Mouse (Mus musculus) liver, embryonic 16.5 days (tissue): ENCODE results near the gene Wipf3. TPM values are rescaled to one million over a fixed set of nuclear protein-coding genes. Genes with fewer than 3 reads are reported as not detected.
A peak's percentile ranks its signal among the peaks of the same experiment; 100 is the strongest.

ENCODE experiments used
- ATAC-seq: fragments of 200-750 bp; cut with Nextera tagmentation; 2 replicates; pipeline ENCODE4 v1.8.0; 2017; ENCODE audit warnings: low read depth, mild to moderate bottlenecking, moderate number of reproducible peaks, moderate library complexity
- H3K27ac ChIP-seq: fragments of 300-500 bp; sonication (generic); 2 replicates; pipeline ENCODE4 v1.5.1; 2014; ENCODE audit warnings: mild to moderate bottlenecking, low read length
- H3K27me3 ChIP-seq: fragments of 300-500 bp; sonication (generic); 2 replicates; pipeline ENCODE4 v1.6.1; 2014; ENCODE audit warnings: low read depth, low read length, mixed read lengths; ENCODE audit not compliant: control insufficient read depth, insufficient read depth
- H3K36me3 ChIP-seq: fragments of 300-500 bp; sonication (generic); 2 replicates; pipeline ENCODE4 v1.6.1; 2014; ENCODE audit warnings: mild to moderate bottlenecking; ENCODE audit not compliant: control insufficient read depth, insufficient read depth
- H3K4me1 ChIP-seq: fragments of 300-500 bp; sonication (generic); 2 replicates; pipeline ENCODE4 v1.6.1; 2014; ENCODE audit warnings: low read depth, low read length, mixed read lengths; ENCODE audit not compliant: control insufficient read depth
- H3K4me2 ChIP-seq: fragments of 300-500 bp; sonication (generic); 2 replicates; pipeline ENCODE4 v1.6.1; 2014; ENCODE audit warnings: low read depth, low read length, mixed read lengths
- H3K4me3 ChIP-seq: fragments of 300-500 bp; sonication (generic); 2 replicates; pipeline ENCODE4 v1.5.1; 2014; ENCODE audit warnings: low read depth, mild to moderate bottlenecking, low read length
- H3K9ac ChIP-seq: fragments of 300-500 bp; sonication (generic); 2 replicates; pipeline ENCODE4 v1.6.1; 2014; ENCODE audit warnings: low read depth, low read length
- H3K9me3 ChIP-seq: fragments of 300-500 bp; sonication (generic); replicated peaks from 2 replicates; pipeline ENCODE4 v1.6.1; 2016; ENCODE audit warnings: low read length; ENCODE audit not compliant: control insufficient read depth
- WGBS: fragments of 180-500 bp; shearing (Covaris S2); extraction: QIAGEN DNeasy Blood & Tissue Kit; methylation state at CpG from one replicate; pipeline ENCODE4 v1.1.7; 2014; ENCODE audit not compliant: insufficient replicate concordance; 5-methylcytosine and 5-hydroxymethylcytosine counted together
- polyA plus RNA-seq: library from polyadenylated mRNA; unstranded; fragments of >200 nt; fragmentation: Nextera tagmentation; extraction: Ambion mirVana; gene quantifications from 2 replicates; pipeline ENCODE4 v1.2.1, GENCODE M21; 2015

Wipf3 gene
- polyA plus RNA-seq, 1 experiment from 2014 or later: 0.12 TPM

DNA sequence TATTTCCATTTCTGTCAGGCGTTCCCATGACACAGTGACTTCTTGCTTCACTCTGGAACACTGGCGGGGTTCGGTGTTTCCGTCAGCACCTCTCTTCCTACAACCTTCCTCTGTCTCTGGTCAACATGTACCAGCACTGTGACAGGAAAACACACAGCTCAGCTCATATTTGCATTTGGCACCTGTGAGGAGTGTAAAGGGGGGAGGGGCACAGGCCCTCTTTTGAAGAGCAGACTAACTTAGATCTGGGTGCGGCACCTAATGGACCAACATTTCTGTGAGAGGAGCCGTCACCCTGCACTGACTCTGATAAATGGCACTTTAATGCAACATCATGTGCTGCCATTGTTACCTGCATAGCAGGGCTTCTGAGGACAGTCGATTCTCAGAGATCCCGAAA lies 4.2 kb upstream of the Wipf3 start:
- no peak for ATAC-seq
- Histone ChIP-seq H3K4me2 (no peak overlapping the region), H3K36me3 (no peaks in the 10 kb centered on the region), H3K9ac (no peak overlapping the region), H3K9me3 (no peaks in the 10 kb centered on the region), H3K4me3 (no peak overlapping the region), H3K27me3 (peaks cover 25% of the 10 kb centered on the region), H3K27ac (no peak overlapping the region), H3K4me1 (no peaks in the 10 kb centered on the region; the same call in 1 of the 2 replicates)
- 65% methylated on average over 8 of the region's 8 CpGs for WGBS

DNA sequence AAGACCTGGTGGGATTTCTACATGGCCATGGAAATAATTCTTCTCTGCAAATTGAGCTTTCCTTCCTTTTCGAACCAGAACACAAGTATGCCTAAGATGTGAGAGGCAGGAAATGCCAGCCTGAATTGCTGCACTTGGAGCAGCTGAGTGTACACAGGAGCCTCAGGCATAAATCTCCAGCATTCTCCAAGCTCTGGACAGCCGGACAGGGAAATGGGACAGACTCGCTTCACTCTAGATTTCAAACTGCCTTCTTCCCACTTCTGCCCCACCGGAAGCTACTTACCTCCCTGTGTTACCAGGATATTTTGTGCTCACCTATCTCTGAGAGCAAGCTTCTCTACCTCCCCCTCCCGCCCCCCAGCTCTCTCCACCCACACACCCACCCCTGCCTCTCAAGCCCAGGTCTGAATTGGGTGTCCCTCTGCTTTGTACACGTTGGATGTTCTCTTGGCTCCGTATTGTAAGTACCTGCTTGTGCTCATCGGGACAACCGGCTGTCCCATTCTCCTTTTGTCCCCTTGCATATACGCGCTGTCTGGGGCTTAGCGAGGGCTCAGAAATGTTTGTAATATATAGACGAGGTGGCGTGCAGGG lies 455 bp upstream of the Wipf3 start:
- Histone ChIP-seq H3K4me1 (no peaks in the 10 kb centered on the region; the same call in 1 of the 2 replicates), H3K36me3 (no peaks in the 10 kb centered on the region), H3K27me3 (peaks cover 35% of the 10 kb centered on the region), H3K9ac (no peak overlapping the region; the same call in 1 of the 2 replicates), H3K27ac (no peak overlapping the region), H3K4me3 (peak overlapping the region; percentile 52), H3K9me3 (no peaks in the 10 kb centered on the region), H3K4me2 (peak overlapping the region; percentile 62)
- WGBS: 4% methylated on average over 14 of the region's 14 CpGs
- ATAC-seq: no peak

DNA sequence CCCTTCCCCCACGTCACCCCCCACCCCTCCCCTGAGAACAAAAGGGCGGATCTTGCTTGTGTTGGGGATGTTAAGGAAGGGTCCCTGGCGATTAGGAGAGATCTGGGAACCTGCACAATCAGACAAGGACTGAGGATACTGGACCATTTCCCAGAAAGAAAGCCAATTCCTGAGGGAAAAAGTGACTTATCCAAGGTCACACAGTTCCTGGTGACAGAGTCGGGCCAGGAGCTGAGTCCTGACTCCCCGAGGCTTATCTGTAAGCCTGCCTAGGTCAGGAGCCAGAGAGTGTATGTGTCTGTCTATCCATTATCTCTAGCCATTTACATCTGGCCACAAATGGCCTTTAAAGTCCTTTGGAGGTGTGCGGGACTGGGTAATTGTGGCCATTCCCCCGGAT lies 818 bp downstream of the Wipf3 start:
- Histone ChIP-seq H3K4me1 (no peaks in the 10 kb centered on the region; the same call in 1 of the 2 replicates), H3K9me3 (no peaks in the 10 kb centered on the region), H3K9ac (no peak overlapping the region), H3K4me3 (peak overlapping the region; percentile 52), H3K4me2 (peak overlapping the region; percentile 62), H3K36me3 (no peaks in the 10 kb centered on the region), H3K27me3 (peaks cover 35% of the 10 kb centered on the region), H3K27ac (no peak overlapping the region)
- ATAC-seq: no peak
- 22% methylated on average over 7 of the region's 7 CpGs for WGBS

DNA sequence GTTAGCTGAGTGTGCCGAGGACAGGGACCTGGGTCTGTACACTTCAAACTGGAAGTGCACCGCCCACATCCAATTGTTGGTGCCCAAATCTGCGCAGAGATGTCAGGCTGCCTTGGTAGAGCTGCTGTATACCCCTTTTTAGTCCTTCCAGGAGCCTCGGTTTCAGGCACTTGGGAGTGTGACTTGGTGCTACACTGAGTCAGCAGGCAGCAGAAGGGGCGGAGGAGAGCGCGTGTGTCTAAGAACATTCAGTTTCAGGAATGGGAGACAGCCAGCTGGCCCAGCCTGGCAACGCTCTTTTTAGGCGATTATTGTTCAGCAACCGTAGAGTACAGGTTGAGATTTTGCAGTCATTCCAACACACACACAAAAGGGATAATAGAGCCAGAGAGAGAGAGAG lies 2.4 kb downstream of the Wipf3 start:
- Histone ChIP-seq H3K36me3 (no peaks in the 10 kb centered on the region), H3K4me1 (no peaks in the 10 kb centered on the region; the same call in 1 of the 2 replicates), H3K9me3 (no peaks in the 10 kb centered on the region), H3K4me2 (no peak overlapping the region), H3K27me3 (peaks cover 35% of the 10 kb centered on the region), H3K27ac (no peak overlapping the region), H3K9ac (no peak overlapping the region), H3K4me3 (no peak overlapping the region)
- no peak for ATAC-seq
- WGBS: 63% methylated on average over 10 of the region's 10 CpGs

DNA sequence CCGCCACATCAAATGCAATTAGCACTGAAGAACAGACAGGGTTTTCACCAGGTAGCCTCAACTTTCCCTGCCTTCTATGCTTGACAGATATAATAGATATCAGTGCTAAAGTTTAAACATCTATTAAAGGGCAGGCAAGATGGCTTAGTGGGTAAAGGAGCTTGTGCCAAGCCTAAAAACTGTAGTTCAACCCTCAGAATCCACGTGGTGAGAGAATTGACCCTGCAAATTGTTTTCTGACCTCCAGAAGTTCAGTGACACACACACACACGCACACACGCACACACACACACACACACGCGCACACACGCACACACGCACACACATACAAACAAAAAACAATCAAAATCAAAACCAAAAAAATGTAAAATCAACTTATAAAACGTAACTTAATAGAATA lies 2.8 kb downstream of the Wipf3 start:
- ATAC-seq: no peak
- Histone ChIP-seq H3K27ac (no peak overlapping the region), H3K4me2 (no peak overlapping the region), H3K4me3 (no peak overlapping the region), H3K9me3 (no peaks in the 10 kb centered on the region), H3K9ac (no peak overlapping the region), H3K36me3 (no peaks in the 10 kb centered on the region), H3K4me1 (no peaks in the 10 kb centered on the region; the same call in 1 of the 2 replicates), H3K27me3 (peaks cover 35% of the 10 kb centered on the region)
- 68% methylated on average over 9 of the region's 9 CpGs for WGBS

DNA sequence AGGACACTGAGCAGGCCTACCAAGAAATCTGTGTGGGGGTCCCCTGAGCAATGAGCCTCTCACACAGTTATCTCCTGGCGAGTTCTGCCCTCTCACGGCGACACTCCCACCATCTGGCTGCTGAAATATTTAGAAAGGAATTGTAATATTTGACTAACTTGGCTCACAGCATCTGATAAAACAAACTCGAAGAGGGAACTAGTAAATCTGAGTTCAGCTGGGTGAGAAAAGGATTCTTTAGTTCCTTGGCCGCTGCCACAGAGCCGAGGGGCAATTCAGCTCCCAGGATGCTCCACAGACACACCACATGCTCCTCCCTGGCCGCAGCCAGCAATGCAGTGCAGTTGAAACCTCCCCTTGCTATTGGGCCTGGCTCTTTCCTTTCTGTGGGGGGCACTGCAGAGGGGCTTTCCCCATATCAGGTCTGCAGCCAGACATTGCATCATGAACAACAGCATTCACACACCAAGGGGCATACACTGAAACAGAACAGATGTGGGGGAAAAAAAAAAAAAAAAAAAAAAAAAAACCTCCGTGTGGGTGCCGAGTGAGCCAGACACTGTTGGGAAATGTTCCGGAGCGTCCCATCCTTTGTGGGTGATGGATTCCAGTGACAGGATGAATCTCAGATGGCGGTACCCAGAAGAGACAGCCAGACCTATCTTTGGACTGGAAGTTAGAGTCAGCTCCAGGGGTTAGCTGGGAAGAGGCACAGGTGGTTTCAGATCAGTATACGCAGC lies 3.6 kb downstream of the Wipf3 start:
- WGBS: 59% methylated on average over 12 of the region's 13 CpGs
- no peak overlapping the region for H3K4me3 ChIP-seq
- ATAC-seq: no peak

DNA sequence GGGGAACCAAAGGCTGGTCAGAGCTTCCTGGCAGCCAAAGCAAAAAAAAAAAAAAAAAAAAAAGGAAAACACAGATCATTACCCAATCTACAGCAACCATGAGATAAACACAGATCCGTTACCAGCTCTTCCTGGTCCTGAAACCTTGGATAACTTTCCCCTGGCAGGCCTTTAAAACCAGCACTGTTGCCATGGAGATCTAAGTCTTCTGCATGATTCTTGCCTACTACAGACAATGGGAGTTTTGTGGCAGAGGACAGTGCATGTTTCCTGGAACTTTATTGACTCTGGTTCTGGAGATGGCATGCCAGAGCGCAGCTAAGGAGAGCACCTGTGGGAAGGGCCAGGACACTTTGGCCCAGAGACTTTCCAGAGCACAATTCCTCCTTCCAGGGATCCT lies 4.8 kb downstream of the Wipf3 start:
- Histone ChIP-seq H3K27me3 (peaks cover 20% of the 10 kb centered on the region), H3K4me2 (no peak overlapping the region), H3K27ac (no peak overlapping the region), H3K9ac (no peak overlapping the region), H3K36me3 (no peaks in the 10 kb centered on the region), H3K9me3 (no peaks in the 10 kb centered on the region), H3K4me1 (no peaks in the 10 kb centered on the region; the same call in 1 of the 2 replicates), H3K4me3 (no peak overlapping the region)
- no peak for ATAC-seq
- WGBS: 67% methylated on average over 2 of the region's 2 CpGs

More for the DNA sequence above, 3.6 kb downstream of the Wipf3 start:
- Histone ChIP-seq H3K4me1 (no peaks in the 10 kb centered on the region; the same call in 1 of the 2 replicates), H3K9me3 (no peaks in the 10 kb centered on the region), H3K27ac (no peak overlapping the region), H3K27me3 (peaks cover 31% of the 10 kb centered on the region), H3K9ac (no peak overlapping the region), H3K4me2 (no peak overlapping the region), H3K36me3 (no peaks in the 10 kb centered on the region)

DNA sequence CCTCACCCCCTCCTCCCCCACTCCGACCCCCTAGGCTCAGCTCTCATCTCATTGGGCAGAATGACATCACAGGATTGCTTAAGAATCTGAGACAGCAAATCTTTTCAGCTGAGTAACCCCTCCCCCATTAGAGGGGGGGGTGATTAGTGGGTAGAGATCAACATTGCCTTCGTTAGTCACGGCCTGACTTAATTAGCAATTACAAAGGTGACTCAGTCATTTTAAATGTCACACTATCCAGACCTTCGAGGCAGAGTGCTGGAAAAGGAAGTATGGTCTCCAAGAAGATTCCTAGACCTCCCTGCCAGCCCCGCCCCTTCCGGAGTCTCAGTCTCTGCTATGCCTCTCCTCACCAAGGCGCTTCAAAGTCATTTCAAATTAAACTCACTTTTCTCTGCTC lies 6.3 kb downstream of the Wipf3 start:
- Histone ChIP-seq H3K9me3 (no peaks in the 10 kb centered on the region), H3K27me3 (peaks cover 5% of the 10 kb centered on the region), H3K4me3 (no peak overlapping the region), H3K36me3 (no peaks in the 10 kb centered on the region), H3K4me1 (no peaks in the 10 kb centered on the region), H3K9ac (no peak overlapping the region), H3K27ac (no peak overlapping the region), H3K4me2 (no peak overlapping the region)
- no peak for ATAC-seq
- WGBS: 41% methylated on average over 7 of the region's 7 CpGs

DNA sequence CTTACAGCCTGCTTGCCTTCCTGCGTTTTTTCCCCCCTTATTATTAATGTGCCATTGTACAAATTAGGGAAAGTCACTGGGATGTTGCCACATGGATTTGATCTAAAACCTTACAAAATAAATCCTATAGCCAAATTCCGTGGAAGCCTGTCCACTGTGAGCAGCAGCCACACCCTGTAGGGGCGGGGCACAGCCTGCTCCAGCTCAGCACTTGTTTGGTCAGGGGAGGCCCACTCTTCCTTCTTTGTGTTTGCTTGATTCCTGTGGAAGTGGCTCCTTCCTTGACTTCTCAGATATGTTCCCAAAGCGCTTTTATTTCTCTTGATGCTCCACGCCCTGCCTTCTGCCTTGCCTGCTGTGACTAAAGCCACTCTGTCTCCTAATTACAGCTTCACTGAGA lies 6.9 kb downstream of the Wipf3 start:
- Histone ChIP-seq H3K4me2 (no peak overlapping the region), H3K27ac (no peak overlapping the region), H3K9me3 (no peaks in the 10 kb centered on the region), H3K4me3 (no peak overlapping the region), H3K9ac (no peak overlapping the region), H3K27me3 (no peaks in the 10 kb centered on the region), H3K36me3 (no peaks in the 10 kb centered on the region), H3K4me1 (no peaks in the 10 kb centered on the region)
- no peak for ATAC-seq
- WGBS: 27% methylated on average over 5 of the region's 5 CpGs
